Mouse (Mus musculus) ES-E14 (cell line): Measurements from ENCODE around the gene Il20rb. TPM values are rescaled to one million over a fixed set of nuclear protein-coding genes. Genes with fewer than 3 reads are reported as not detected.

Experiments
- DNase-seq: peaks from one replicate; pipeline ENCODE4 v3.0.0-alpha.2; 2013; ENCODE audit warnings: low read depth, low spot score
- H3K27ac ChIP-seq: 2 replicates; pipeline ENCODE4 v1.5.1; 2012; ENCODE audit warnings: low read depth, mild to moderate bottlenecking, low read length, moderate library complexity, mixed read lengths; ENCODE audit not compliant: poor library complexity, insufficient read depth, severe bottlenecking
- H3K36me3 ChIP-seq: 2 replicates; pipeline ENCODE4 v1.6.1; 2012; ENCODE audit warnings: mild to moderate bottlenecking, low read length, moderate library complexity, mixed read lengths; ENCODE audit not compliant: control insufficient read depth, poor library complexity, insufficient read depth, severe bottlenecking
- H3K4me1 ChIP-seq, 2 experiments: fragments of 150-350 bp in 1 of 2; sonication (generic) in 1 of 2; 2 replicates each; pipeline ENCODE4 v1.6.1; 2012; ENCODE audit warnings: low read length in 2 of 2, mild to moderate bottlenecking in 1 of 2, mixed read lengths in 1 of 2; ENCODE audit not compliant: control insufficient read depth in 2 of 2, insufficient read depth in 2 of 2, poor library complexity in 1 of 2
- H3K4me3 ChIP-seq, 2 experiments: fragments of 150-350 bp in 1 of 2; sonication (generic) in 1 of 2; 2 replicates each; pipeline ENCODE4 v1.5.1; 2012; ENCODE audit warnings: low read length in 2 of 2, low read depth in 1 of 2, mild to moderate bottlenecking in 1 of 2, mixed read lengths in 1 of 2; ENCODE audit not compliant: insufficient read depth in 1 of 2, poor library complexity in 1 of 2, severe bottlenecking in 1 of 2
- H3K9ac ChIP-seq: 2 replicates; pipeline ENCODE4 v1.6.1; 2012; ENCODE audit warnings: low read depth, mild to moderate bottlenecking, low read length, mixed read lengths; ENCODE audit not compliant: poor library complexity, insufficient read depth, severe bottlenecking
- H3K9me3 ChIP-seq: fragments of 150-350 bp; sonication (generic); 2 replicates; pipeline ENCODE4 v1.6.1; 2012; ENCODE audit warnings: low read depth, mild to moderate bottlenecking, low read length; ENCODE audit not compliant: control insufficient read depth, insufficient read depth
- CHD2 ChIP-seq: IDR thresholded peaks from 2 replicates; pipeline ENCODE4 v1.6.1; 2014; ENCODE audit warnings: mild to moderate bottlenecking, low read depth, low read length, inconsistent platforms
- HCFC1 ChIP-seq: IDR thresholded peaks from 2 replicates; pipeline ENCODE4 v1.6.1; 2012; ENCODE audit warnings: low read length, inconsistent platforms, borderline replicate concordance; ENCODE audit not compliant: insufficient read depth
- MAFK ChIP-seq: IDR thresholded peaks from 2 replicates; pipeline ENCODE4 v1.6.1; 2014; ENCODE audit warnings: mild to moderate bottlenecking, low read depth, low read length, inconsistent platforms; ENCODE audit not compliant: insufficient read depth
- ZC3H11A ChIP-seq: IDR thresholded peaks from 2 replicates; pipeline ENCODE4 v1.6.1; 2012; ENCODE audit warnings: low read depth, mild to moderate bottlenecking, inconsistent platforms, low read length, borderline replicate concordance
- ZNF384 ChIP-seq: IDR thresholded peaks from 2 replicates; pipeline ENCODE4 v1.6.1; 2012; ENCODE audit warnings: low read depth, low read length, inconsistent platforms
- in situ Hi-C, 2 experiments: fragments of 600-800 bp; cut with MboI; formaldehyde crosslinking; loops; one replicate each; pipeline ENCODE4 v1.15.1; 2025; ENCODE audit warnings: low sequenced_read_pairs in 2 of 2, inconsistent platforms in 1 of 2; ENCODE audit not compliant: unreplicated experiment in 2 of 2
- total RNA-seq: library from RNA; depleted of rRNA; stranded (reverse); fragments of 300-350 nt; gene quantifications from 2 replicates; pipeline ENCODE4 v1.2.3, GENCODE M21; 2012

Gene Il20rb
- total RNA-seq, 1 experiment: 3.7 TPM

DNA sequence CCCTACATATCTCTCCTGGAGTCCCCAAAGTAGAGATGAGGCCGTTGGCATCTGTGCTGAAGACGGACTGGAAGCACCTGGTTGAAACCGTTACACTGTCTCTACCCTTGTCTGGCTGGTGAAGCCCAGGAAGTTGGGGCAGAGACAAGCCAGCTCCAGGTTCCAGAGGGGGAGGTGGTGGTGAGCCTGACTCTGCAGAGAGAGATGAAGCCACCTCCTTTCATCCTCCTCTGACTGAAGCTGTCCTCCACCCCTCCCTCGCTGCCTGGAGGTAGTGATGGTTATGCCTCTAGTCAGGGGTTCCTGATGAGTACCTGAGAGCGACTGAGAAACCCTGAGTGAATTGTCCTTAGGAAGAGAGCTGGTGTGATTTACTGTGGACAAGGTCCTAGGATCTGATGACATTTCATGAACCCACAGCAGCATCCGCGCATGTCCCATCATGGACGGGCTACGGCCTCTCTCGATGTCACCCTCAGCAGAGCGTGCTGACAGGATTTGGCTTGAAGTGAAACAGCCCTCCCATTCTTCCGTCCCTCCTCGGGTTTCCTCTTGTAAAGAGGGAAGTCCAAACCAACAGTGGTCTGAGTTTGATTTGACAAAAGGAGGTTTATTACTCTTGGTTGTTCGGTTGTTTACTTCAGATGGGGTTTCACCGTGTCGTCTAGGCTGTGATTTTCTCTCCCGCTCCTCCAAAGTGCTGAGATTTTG lies 28.5 kb downstream of the Il20rb start:
- in situ Hi-C loops: loop anchor here in 1 of 2 experiments (25.0 kb wide), 1 partner anchor 454 kb away; no protein-coding TSS in a partner anchor
- no peaks in the 10 kb centered on the region for H3K9me3 ChIP-seq
- no peak overlapping the region for H3K9ac ChIP-seq
- H3K27ac ChIP-seq: no peak overlapping the region
- no peak overlapping the region for H3K4me3 ChIP-seq
- TF ChIP-seq MAFK (no peak), ZNF384 (no peak), HCFC1 (no peak), ZC3H11A (no peak), CHD2 (no peak)
- 0 out of 2 replicates have a peak, but pooled peaks cover 4% of the 10 kb centered on the region for H3K36me3 ChIP-seq
- no peak for DNase-seq
- 0 out of 4 replicates have a peak, but pooled peaks cover 0 to 2% of the 10 kb centered on the region in 2 experiments for H3K4me1 ChIP-seq

GRCm38 (mm10) chr9:100454664-100454993 lies 32.0 kb downstream of the Il20rb start:
- in situ Hi-C loops: loop anchor here (5.0 to 25.0 kb wide), 2 partner anchors 458 to 548 kb away; no protein-coding TSS in a partner anchor
- H3K4me1 ChIP-seq: 0 out of 4 replicates have a peak, but pooled peaks cover 0 to 2% of the 10 kb centered on the region in 2 experiments
- H3K4me3 ChIP-seq: peak overlapping the region in 1 of 2 experiments; percentile 59; a peak in 2 of 4 replicates
- H3K9me3 ChIP-seq: no peaks in the 10 kb centered on the region
- no peak for DNase-seq
- no peak for TF ChIP-seq CHD2
- TF ChIP-seq MAFK: no peak
- TF ChIP-seq ZC3H11A: no peak
- TF ChIP-seq ZNF384: no peak
- no peak for TF ChIP-seq HCFC1
- H3K36me3 ChIP-seq: 0 out of 2 replicates have a peak, but pooled peaks cover 4% of the 10 kb centered on the region
- H3K9ac ChIP-seq: peak overlapping the region; percentile 26; the same call in 1 of the 2 replicates
- H3K27ac ChIP-seq: no peak overlapping the region

DNA sequence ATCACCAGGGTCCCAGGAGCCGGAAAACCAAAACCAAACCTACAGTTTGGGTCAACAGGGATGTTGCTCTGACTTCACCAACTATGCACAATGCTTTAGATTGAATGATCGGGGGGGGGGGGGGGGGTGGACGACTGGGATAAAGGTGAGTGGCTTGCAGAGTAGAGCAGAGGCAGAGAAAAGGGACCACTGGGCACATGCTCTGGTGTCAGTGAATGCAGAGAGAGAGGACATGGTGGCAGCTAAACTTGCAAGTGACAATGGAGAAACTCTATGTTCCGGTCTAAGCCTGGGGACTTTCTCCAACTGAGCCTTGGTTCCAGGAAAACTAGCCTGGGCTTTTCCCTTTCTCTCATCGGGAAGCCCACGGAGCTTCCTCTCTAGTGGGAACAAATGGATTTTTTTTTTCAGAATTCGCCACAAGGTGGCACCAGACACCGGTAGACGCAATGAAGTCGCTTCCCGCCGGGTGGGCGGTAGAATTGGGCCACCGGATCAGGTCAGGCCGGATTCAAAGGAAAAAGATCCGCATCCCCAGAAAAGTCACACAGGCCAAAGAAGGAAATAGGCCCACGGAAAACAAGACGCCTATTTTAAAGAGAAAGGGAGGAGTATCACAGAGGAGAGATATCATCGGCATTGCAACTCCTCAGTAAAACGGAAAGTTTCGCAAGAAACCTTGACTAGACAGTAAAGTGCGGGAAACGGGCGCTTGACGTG lies 32.5 kb downstream of the Il20rb start:
- TF ChIP-seq ZC3H11A: peak; percentile 85; the same call in 1 of the 2 replicates
- TF ChIP-seq MAFK: no peak
- 0 out of 2 replicates have a peak, but pooled peaks have one; percentile 28 for TF ChIP-seq ZNF384
- H3K4me1 ChIP-seq: 0 out of 4 replicates have a peak, but pooled peaks cover 0 to 2% of the 10 kb centered on the region in 2 experiments
- H3K4me3 ChIP-seq: peak overlapping the region in 1 of 2 experiments; percentile 59; a peak in 3 of 4 replicates
- H3K27ac ChIP-seq: no peak overlapping the region
- H3K9ac ChIP-seq: peak overlapping the region; percentile 26; the same call in 1 of the 2 replicates
- 0 out of 2 replicates have a peak, but pooled peaks cover 4% of the 10 kb centered on the region for H3K36me3 ChIP-seq
- DNase-seq: peak; percentile 81
- in situ Hi-C loops: loop anchor here (5.0 to 25.0 kb wide), 2 partner anchors 458 to 548 kb away; no protein-coding TSS in a partner anchor
- H3K9me3 ChIP-seq: no peaks in the 10 kb centered on the region

- Histone ChIP-seq H3K4me3 (no peak overlapping the region), H3K36me3 (no peaks in the 10 kb centered on the region), H3K9me3 (no peaks in the 10 kb centered on the region), H3K4me1 (0 out of 4 replicates have a peak, but pooled peaks cover 0 to 2% of the 10 kb centered on the region in 2 experiments), H3K9ac (no peak overlapping the region), H3K27ac (no peak overlapping the region)
- no peak for DNase-seq
- no peak for TF ChIP-seq HCFC1
- TF ChIP-seq MAFK: no peak
- TF ChIP-seq CHD2: no peak
- TF ChIP-seq ZC3H11A: no peak
- TF ChIP-seq ZNF384: no peak
- in situ Hi-C loops: loop anchor here (5.0 to 25.0 kb wide), 2 partner anchors 460 to 550 kb away; no protein-coding TSS in a partner anchor
These were observed 34.2 kb downstream of the Il20rb start for GRCm38 (mm10) chr9:100452432-100452831.
